Mouse (Mus musculus) ES-E14 (cell line): ENCODE measurements at regions not wholly inside any gene's neighbourhood (a gene's known extent, or its start where the extent isn't known, plus 50 kb on each side); places are given as distances from the start of the nearest gene placed in this dataset.

Source experiments
- CHD2 ChIP-seq: IDR thresholded peaks from 2 replicates; pipeline ENCODE4 v1.6.1; 2014; ENCODE audit warnings: mild to moderate bottlenecking, low read depth, low read length, inconsistent platforms
- HCFC1 ChIP-seq: IDR thresholded peaks from 2 replicates; pipeline ENCODE4 v1.6.1; 2012; ENCODE audit warnings: low read length, inconsistent platforms, borderline replicate concordance; ENCODE audit not compliant: insufficient read depth
- ZC3H11A ChIP-seq: IDR thresholded peaks from 2 replicates; pipeline ENCODE4 v1.6.1; 2012; ENCODE audit warnings: low read depth, mild to moderate bottlenecking, inconsistent platforms, low read length, borderline replicate concordance
- ZNF384 ChIP-seq: IDR thresholded peaks from 2 replicates; pipeline ENCODE4 v1.6.1; 2012; ENCODE audit warnings: low read depth, low read length, inconsistent platforms

- TF ChIP-seq HCFC1 (no peak), CHD2 (no peak), ZNF384 (no peak), ZC3H11A (0 out of 2 replicates have a peak, but pooled peaks have one; percentile 17)
Measured at GRCm38 (mm10) chr9:46392641-46393321, 73.0 kb upstream of the 4931429L15Rik start.
